Mouse (Mus musculus) spleen, adult 2 months (tissue): ENCODE results near the gene Slc6a19.

Experiments used
- CTCF ChIP-seq: fragments of 200-500 bp; IDR thresholded peaks from 2 replicates; pipeline ENCODE4 v1.5.1; 2011; ENCODE audit warnings: mild to moderate bottlenecking, inconsistent platforms; ENCODE audit not compliant: insufficient read depth, insufficient read length, insufficient replicate concordance; ENCODE audit errors: extremely low read depth
- POLR2A ChIP-seq: fragments of 200-500 bp; IDR thresholded peaks from 2 replicates; pipeline ENCODE4 v1.6.1; 2011; ENCODE audit warnings: low read depth, low read length, inconsistent platforms

GRCm38 (mm10) chr13:73693333-73693732 is 11.3 kb downstream of the Slc6a19 start:
- TF ChIP-seq POLR2A (no peak), CTCF (no peak)
